Mouse (Mus musculus) left cerebral cortex, adult 9 months (tissue): ENCODE measurements around the gene Smad1.
A peak's percentile ranks its signal among the peaks of the same experiment; 100 is the strongest.
"Not testable (repeated sequence)": the region's sequence is repeated elsewhere in the genome, so short reads cannot be mapped to it uniquely, and the experiment has no call there.

Experiments
- DNase-seq, 2 experiments: peaks; one replicate each; pipeline ENCODE4 v3.0.0; 2022; ENCODE audit warnings: low spot score in 2 of 2

The Smad1 gene

DNA sequence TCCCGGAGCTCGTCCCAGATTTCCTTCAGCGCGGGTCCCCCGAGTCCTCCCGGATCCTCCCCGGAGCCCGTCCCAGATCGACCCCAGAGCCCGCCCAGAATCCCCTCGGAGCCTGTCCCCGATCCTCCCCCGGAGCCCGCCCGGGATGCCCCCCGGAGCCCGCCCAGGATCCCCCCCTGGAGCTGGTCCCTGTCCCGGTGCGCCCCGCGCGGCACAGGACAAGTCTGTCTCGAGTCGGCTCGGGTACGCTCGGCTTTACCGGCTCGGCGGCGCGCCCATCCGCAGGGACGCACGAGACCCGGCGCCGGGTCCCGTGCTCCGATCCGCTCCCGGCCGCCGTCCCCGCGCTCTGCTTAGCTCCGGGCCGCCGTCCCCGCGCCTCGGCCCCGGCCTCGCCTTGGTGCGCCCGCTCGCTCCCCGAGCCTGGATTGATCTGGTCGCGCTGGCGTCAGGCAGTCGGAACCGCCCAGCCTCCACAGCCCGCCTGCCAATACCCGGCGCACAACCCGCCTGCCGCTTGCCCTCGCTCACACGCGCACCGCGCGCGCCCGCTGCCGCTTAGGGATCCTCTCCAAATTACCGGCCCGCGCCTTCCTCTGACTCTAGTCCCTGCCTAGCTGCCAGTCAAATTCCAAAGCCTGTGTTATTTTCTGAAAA is at the start of gene Smad1:
Gene Smad1 (minus strand): TSS at position 525 of the 657 bp plus-strand sequence.
- DNase-seq, result peak; percentile 84 to 94

DNA sequence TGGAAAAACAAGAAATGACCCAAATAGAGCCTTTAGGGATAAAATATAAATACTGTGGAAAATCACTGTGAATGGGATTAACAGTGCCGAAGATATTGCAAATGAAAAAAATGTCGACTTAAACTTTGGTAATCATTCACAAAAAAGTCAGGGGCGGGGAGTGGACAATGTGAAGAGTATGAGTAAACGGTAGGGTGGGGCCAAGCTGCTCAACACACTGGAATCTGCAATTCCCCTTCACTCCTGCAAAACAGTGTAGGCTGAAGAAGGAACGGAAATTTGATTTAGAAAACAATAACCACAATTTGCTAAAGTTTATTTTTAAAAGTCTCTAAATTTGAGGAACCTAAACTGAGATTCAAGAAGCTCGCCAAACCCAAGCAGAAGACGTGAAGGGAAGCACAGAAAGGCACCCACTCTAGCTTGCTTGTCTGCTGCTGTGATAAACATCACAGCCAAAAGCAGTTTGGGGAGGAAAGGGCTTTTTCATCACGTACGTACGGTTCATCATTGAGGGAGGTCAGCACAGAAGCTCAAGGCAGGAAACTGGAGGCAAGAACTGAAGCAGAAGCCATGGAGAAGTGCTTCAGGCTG is 48.0 kb upstream of the Smad1 start:
- no peak for DNase-seq

DNA sequence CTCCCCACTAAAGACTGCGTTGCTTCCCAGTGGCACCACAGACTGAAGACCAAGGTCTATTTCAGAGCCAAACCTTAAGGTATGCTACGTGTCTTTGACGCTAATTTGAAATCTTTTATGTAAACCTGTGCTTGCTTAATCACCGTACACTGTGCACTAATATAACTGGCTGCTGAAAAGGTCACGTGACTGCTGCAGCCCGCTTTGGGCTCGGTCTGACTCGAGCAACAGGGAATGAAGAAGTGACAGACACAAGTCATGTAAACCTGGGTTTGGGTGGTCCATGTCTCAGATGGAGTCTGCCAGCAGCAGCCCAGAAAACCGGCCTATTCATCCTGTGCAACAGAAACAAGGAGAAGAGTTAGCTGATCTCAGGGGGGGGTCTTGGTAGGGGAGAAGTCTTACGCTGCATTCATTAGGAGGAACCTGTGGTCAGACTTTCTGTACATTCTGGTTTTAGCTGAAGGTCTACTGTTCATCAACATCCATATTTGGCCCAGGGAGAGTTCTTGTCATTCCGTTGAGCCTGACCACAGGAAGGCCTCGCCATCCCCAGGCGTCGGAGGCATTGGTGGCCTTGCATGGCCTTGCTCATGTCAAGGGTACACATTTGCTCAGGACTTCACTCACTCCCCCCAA is 44.3 kb upstream of the Smad1 start:
- no peak for DNase-seq

DNA sequence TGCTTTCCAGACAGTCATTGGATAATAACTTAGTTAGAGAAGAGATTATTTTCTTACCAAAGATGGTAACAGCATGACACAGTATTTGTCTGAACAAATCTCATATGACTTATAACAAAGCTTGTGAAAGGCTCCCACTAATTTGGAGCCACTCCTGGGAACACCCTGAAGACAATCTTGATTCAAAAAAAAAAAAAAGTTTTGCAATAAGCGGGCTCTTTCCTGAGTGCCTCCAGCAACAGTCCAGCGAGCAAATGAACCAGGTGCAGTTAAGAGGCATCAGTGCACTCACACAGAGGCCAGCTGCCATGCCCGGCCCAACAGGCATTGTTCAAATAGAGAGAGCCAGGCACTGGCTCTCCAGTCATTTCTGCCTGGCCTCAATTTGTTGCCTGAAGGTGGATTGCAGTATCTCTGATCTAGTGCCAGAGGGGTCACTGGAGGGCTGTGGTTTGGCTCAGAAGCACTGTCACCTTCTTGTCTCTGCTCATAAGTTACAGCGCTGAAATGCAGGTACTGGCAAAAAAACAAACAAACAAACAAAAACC is 34.7 kb upstream of the Smad1 start:
- no peak for DNase-seq

- no peak for DNase-seq
Measured at GRCm38 (mm10) chr8:79414907-79415306, 15.6 kb upstream of the Smad1 start.

DNA sequence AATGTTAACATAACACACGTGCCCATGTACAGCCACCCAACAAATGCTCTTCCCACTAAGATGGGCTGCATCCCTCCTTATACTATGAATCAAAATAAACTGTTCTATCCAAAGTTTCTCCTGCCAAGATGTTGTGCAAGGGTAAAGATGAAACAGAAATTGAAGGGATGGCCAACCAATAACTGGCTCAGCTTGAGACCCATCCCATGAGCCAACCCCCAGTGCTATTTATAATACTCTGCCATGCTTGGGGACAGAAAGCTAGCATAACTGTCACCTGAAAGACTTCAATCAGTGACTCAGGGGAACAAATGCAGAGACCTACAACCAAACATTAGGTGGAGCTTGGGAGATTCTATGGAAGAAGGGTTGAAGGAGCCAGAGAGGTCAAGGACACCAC is 11.2 kb upstream of the Smad1 start:
- no peak for DNase-seq

DNA sequence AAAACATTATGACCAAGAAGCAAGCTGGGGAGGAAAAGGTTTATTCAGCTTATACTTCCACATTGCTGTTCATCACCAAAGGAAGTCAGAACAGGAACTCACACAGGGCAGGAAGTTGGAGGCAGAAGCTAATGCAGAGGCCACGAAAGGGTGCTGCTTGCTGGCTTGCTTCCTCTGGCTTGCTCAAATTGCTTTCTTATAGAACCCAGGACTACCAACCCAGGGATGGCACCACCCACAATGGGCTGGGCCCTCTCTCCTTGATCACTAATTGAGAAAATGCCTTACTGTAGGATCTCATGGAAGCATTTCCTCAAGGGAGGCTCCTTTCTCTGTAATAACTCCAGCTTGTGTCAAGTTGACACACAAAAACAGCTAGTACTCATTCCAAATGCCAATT is 8.0 kb upstream of the Smad1 start:
- not testable (repeated sequence) for DNase-seq

GRCm38 (mm10) chr8:79404895-79405557 is 5.7 kb upstream of the Smad1 start:
- no peak for DNase-seq

GRCm38 (mm10) chr8:79400671-79401070 is 1.4 kb upstream of the Smad1 start:
- no peak for DNase-seq

- DNase-seq, result no peak
Measured at GRCm38 (mm10) chr8:79398251-79398981, 902 bp downstream of the Smad1 start.

DNA sequence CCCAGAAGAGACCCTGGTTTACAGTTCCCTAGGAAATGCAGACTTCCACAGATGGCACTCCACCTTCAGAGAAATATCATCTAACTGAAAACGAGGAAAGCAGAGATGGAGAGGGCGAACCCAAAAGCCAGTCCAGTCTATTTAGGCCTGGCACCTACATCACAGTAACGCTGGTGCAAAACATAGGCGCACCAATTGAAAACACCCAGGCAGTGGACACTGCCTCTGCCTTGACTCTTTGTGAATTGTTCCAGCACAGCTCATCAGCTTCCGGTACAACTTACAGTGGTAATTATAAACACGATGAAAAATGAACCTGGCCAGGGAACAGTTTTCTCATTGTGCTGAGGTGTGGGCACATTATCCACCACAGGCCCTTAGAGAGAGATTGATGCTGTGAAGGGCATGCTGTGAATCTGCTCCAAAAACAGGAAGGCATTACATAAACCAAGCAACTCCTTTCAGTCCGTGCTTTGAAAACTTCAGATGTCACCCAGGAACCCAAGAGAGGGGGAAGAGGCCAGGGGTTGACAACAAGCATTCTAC is 1.5 kb downstream of the Smad1 start:
- DNase-seq, result peak in 1 of 2 experiments; percentile 21

DNA sequence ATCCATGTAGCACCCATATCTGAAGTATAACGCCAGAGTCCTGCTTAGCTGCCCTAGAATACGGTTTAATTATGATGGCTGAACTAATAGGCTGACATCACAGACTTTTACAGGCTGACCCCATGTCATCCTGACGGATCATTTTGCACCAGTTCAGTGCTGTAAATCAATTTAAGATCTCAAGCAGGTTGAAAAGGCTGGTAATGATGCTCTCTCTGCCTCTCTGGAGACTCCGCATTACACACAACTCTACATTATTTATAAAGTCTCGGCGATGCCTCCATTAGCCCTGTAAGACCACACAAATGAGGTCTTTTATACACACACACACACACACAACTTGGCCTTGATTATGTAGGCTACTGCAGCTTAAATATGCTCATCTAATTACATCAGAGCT is 2.4 kb downstream of the Smad1 start:
- no peak for DNase-seq

GRCm38 (mm10) chr8:79394009-79394408 is 5.3 kb downstream of the Smad1 start:
- DNase-seq, result no peak

- no peak for DNase-seq
Measured at GRCm38 (mm10) chr8:79393215-79393614, 6.1 kb downstream of the Smad1 start.

- no peak for DNase-seq
Measured at GRCm38 (mm10) chr8:79392649-79393048, 6.7 kb downstream of the Smad1 start.

DNA sequence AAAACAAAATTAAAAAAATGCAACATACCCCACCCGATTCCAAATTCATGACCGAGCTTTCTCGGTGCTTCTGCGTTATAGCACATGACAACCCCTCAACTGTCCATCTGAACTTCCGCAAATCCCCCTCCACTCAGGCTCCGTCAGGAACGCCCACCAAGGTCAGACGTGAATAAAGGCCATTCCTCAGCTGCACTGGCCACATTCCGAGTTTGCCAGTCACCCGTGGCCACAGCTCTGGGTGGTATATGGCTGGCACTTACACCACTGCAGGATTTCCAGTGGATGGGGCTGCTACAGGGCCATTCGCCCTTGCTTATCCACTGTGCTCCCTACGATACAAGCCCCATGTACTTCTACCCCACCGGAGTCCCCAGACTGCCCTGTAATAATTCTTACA is 7.9 kb downstream of the Smad1 start:
- DNase-seq, result no peak

DNA sequence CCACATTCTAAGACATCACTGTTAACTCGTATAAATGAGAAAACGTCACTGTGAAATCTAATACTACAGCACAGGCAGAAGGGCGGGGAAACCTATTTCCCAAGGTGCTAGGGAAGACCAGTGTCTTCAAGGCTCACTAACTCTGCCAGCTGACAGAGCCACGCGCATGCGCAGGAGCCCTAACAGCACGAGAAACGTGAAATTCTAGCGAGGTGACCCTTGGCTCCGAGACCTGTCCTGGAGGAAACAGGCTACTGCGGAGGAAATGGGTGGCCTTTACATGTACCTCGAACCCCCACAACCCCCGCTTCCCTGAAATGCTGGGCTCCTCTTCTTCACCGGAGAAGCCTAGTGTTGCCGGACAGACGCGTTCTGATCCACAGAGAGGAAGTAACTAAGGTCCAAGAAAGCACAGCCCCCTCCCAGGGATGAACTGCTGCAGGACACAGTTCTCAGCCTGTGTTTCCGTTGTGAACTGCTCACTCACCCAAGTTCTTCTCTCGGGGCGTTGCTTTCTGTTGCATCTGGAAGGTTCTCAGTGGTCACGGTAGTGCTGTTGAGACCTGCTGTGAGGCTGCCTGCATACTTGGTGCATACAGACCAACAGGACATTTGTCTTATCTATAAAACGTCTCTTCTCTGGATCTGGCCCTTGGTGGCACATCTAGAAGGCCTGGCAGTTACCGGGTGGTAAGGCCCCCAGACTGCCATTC is 10.1 kb downstream of the Smad1 start:
- DNase-seq, result no peak

- DNase-seq, result no peak
Measured at GRCm38 (mm10) chr8:79386831-79387230, 12.5 kb downstream of the Smad1 start.

- DNase-seq, result no peak
Measured at GRCm38 (mm10) chr8:79386358-79386757, 13.0 kb downstream of the Smad1 start.
